Mouse (Mus musculus) ES-Bruce4 (cell line): ENCODE results near the gene Mlf2.

Experiments used
- CTCF ChIP-seq: IDR thresholded peaks from one replicate; pipeline ENCODE4 v1.8.1; 2011; ENCODE audit warnings: low read depth, low read length
- EP300 ChIP-seq: IDR thresholded peaks from 2 replicates; pipeline ENCODE4 v1.6.1; 2011; ENCODE audit warnings: low read depth, low read length; ENCODE audit not compliant: insufficient read depth
- POLR2A ChIP-seq: IDR thresholded peaks from one replicate; pipeline ENCODE4 v1.8.1; 2011; ENCODE audit warnings: low read length; ENCODE audit not compliant: insufficient read depth

GRCm38 (mm10) chr6:124932314-124932695 is 1.1 kb downstream of the Mlf2 start:
- no peak for TF ChIP-seq POLR2A
- TF ChIP-seq CTCF, result no peak
- TF ChIP-seq EP300, result no peak
